Mouse (Mus musculus) adrenal gland, postnatal 4 days (tissue): ENCODE results near the gene Dscam. TPM values are rescaled to one million over a fixed set of nuclear protein-coding genes. Genes with fewer than 3 reads are reported as not detected.

Experiments used
- DNase-seq, 2 experiments: peaks; one replicate each; pipeline ENCODE4 v3.0.0; 2021 to 2022; ENCODE audit warnings: low spot score in 2 of 2, mixed read lengths in 2 of 2
- total RNA-seq, 2 experiments: library from RNA; stranded (reverse); gene quantifications; 2 replicates each; pipeline ENCODE4 v1.2.3; 2021

The Dscam gene
- total RNA-seq, 2 experiments from 2014 or later: 0.56 to 0.71 TPM

DNA sequence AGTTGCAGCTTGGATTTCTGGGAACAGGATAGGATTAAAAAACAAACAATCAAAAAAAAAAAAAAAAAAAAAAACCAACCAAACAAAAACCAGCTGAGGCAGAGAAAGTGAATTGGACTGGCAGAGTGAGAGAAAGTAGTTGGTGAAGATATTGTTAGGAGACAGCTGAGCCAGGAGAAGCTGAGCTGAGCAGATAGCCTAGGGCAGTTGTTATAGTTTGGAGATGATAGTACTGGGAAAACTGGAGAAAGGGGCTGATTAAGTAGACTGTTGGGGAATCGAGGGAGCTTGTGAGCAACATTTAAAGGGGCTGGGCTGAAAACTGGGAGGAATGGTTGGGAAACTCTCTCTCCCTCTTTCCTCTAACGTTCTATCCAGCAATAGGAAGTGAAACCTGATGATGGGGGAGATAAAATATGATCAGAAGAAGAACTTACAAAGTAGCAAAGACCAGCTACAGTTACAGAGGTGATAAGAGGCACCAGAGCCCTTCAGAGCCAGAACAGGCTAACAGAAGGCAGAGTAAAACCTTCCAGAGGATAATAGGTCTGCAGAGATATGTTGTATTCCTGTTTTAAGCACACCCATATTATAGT, 201.6 kb downstream of the Dscam start:
- DNase-seq: no peak

DNA sequence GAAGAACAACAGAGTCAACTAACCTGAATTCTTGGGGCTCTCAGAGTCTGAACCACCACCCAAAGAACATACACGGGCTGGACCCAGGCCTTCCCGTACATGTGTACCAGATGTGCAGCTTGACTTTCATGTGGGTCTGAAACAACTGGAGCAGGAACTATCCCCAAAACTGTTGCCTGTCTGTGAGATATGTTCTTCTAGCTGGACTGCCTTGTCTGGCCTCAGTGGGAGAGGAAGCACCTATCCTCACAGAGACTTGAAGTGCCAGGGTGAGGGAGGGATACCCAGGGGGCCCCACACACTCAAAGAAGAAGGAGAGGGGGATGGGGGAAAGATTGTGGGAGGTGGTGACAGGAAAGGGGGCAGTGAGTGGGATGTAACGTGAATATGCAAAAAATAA, 210.9 kb downstream of the Dscam start:
- no peak for DNase-seq

DNA sequence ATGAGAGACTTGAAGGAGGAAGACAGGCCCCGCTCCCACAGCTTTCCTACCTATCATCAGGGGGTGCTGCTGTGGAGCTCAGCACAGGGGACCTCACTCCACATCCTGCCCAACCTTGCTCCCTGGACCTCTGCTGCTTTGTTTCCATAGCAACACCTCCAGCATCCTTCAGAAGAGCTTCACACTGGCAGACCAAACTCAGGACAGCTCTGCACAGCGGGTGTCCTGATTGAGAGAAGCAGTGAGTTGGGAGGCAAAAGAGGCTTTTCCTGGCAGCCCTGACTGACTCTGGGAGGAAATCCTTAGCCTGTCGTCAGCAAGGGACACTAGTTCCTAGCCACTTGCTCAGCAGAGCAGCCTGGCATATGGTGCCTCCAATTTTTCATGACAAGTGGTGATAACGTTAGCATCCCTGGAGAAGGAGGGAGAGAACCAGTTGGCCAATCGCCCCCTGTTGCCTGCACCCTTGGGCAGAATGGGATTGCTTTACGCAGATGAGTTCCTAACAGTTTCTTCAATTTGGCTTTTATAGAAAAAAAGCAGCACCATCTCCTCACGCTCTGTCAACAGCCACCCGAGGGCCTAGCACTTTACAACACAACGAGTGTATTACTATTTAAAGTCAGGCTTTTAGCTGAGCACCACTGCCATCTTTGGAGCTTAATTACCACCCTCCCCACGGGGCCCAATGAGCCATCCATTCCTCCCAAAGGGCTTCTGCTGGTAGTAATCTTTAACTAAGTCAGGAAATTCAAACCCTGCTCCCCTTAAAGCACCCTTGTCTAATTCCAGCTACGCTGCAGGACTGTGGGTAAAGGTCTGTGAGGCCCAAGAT, 224.9 kb downstream of the Dscam start:
- DNase-seq: no peak

DNA sequence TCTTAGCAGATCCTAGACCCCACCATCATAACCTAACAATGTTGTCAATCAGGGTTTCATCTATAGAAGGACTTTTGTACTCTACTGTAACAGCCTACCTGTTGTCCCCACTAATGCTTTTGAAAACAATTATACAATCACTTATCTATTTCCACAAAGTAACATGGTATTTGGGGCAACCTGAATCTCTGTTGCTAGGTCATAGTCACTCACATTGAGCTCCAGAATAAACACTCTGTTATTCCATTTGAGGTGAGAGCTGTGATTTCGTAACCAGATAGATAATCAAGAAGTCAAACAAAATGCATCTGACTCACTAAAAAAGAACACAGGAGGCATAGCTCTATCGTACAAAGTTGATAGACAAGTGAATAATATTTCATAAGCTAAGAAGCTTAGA, 226.9 kb downstream of the Dscam start:
- no peak for DNase-seq

GRCm38 (mm10) chr16:96934795-96935194, 235.8 kb downstream of the Dscam start:
- no peak for DNase-seq

- DNase-seq: no peak
These were observed 238.3 kb downstream of the Dscam start for GRCm38 (mm10) chr16:96932211-96932610.

GRCm38 (mm10) chr16:96931771-96932170, 238.8 kb downstream of the Dscam start:
- DNase-seq: no peak

DNA sequence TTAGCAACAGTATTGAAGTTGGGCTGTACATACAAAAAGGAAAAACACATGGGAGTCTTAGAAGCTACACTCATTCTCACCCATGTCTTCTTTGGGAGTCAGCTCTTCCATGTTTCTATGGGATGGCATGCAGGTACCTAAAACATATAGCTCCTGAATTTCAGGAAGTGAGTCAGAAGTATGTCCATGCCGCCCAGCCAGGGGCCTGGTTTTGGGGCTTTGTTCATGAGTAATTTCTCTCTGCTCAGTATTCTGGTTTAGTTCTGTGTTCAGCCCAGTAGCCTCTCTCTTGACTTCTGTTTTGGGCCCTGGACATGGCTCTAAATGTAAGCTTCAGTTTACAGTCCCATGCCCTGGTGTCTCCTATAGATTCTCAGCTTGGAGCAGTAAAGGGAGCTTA, 242.5 kb downstream of the Dscam start:
- no peak for DNase-seq

GRCm38 (mm10) chr16:96927408-96927807, 243.1 kb downstream of the Dscam start:
- no peak for DNase-seq

DNA sequence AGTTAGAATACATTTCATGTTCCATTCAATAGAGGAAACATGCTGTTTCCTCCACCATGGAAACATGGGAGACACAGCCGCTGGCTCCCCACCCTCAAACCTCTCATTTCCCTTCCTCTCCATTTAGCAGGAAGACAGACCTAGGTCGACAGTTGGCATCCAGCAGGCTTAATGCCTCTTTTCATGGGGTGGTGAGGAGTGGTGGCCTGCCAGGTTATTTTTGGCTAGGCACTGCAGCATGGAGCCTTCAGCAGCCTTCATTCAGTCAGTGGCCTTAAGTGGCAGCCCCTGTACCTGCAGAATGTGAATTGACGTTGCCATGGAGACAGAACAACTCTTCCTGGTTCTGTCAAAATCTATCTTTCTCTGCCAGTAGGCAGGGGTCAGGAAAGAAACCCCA, 243.6 kb downstream of the Dscam start:
- no peak for DNase-seq

- no peak for DNase-seq
These were observed 246.6 kb downstream of the Dscam start for GRCm38 (mm10) chr16:96923941-96924340.

DNA sequence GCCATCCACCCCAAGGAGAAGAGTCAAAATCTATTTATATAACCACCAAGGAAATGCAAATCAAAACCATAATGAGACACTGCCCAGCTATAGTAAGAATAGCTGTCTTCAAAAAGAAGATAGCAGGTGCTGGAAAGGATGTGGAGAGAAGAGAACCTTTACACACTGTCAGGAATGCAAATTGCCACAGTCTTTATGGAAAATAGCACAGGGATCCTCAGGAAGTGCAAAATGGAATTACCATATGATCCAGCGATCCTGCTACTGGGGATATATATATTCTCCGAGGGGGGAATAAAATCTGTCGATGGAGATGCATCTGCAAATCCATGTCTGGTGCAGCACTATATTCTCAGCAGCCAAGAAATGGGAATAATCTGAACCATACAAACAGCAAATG, 256.1 kb downstream of the Dscam start:
- DNase-seq: no peak

GRCm38 (mm10) chr16:96912836-96913235, 257.7 kb downstream of the Dscam start:
- no peak for DNase-seq

GRCm38 (mm10) chr16:96912103-96912502, 258.4 kb downstream of the Dscam start:
- no peak for DNase-seq

DNA sequence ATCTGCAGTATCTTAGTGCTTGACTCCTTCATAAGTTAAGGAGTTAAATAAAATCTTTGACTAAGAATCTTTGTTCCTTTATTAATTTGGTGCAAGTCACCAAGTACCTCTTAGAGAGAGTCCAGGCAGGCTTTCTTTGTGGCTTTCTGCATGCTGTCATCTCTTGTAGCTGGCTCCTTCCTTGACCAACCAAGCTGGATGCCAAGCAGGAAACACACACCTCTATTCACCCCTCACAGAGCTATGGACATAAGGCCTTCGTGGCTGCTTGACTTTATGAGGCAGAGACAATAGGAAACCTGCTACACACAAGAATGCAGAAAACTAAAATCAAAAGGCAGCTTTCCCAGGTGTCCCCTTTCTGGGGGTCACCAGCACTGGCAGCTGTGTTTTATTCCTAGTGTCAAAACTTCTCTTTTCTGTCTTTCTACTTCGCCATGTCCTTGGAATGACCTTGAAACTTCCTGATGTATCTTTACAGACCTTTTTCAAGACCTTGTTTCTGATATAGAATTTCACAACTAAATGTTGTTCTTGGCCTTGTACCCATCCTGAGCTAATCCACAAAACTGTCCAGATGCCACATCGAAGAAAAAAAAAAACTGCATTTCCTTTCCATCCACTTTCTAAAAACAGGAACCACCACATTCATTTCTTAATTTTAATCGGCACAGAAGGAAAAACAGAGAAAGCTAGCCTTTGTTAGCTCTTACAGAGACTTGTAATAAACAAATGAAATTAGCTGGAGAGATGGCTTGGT, 260.0 kb downstream of the Dscam start:
- DNase-seq: no peak

DNA sequence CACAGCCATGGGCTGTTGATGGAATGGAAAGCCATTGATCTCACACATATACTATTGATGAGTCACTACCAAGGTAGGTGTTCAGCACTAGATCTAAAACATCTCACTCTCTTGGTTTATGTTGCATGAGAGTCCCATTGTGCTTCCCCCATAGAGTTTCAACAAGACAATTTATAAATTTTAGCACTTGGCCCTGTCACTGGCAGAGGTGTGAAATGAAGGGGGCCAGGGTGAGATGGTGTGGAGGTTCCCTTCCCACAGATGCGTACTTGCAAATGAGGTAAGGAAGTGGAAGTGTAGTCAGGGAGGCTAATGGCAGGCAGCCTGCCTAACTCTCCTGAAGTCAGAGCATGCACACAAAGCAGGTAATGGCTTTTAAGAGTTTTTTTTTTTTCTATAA, 262.7 kb downstream of the Dscam start:
- DNase-seq: no peak

GRCm38 (mm10) chr16:96907081-96907480, 263.5 kb downstream of the Dscam start:
- DNase-seq: no peak

DNA sequence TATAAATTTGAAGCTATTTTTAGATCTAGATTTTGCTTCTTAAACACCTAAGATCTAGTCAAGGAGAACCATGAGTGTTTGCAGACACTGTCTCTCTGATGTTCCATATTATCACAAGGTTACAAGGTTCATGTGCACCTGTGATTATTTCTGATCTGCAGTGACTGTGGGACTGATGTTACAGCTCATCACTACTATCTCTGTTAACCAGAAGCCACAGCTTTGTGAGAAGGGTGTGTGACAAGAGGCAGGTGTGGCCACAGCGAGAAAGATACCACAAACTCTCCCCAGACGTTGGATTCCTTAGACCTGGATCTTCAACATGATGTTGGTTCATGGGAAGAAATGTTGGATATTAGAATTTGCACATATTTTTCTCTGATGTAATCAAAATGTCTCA, 263.9 kb downstream of the Dscam start:
- DNase-seq: no peak

DNA sequence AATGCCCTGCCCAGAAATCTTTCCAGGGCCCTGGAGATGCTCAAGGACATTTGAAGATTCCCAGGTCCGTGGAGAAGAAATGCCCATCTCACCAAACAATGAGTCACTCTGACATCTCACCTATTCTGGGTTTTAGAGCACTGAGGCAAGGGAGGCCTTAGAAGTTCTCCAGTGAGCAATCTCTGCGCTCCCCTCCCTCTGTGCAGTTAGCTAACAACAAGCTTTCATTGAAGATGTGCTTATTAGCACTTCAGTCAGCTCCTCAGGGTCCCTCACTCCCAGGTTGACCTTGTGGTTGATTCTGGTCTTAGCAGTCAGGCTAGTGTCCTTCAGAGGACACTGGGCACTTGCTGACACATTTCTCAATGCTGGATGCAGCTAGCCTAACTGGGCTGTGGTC, 265.8 kb downstream of the Dscam start:
- no peak for DNase-seq

GRCm38 (mm10) chr16:96904359-96904758, 266.2 kb downstream of the Dscam start:
- no peak for DNase-seq

DNA sequence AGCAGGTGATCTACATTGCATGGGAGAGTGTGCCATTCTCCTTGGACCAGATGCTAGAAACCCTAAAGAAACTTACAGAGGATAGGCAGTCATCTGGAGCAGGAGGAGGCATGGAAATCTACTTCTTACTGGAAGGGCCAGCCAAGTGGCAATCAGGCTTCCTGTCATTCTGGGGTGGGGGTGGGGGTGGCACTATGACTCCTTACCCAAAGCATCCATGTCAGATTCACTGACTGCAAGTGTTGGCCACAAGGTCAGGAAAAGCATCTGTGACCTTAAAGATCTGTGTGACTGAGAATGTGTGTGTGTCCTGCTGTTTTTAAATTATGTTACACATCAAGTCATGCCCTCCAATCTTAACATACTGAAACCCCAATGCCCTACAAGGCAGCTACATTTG, 268.0 kb downstream of the Dscam start:
- no peak for DNase-seq
